Mouse (Mus musculus): ENCODE results near the gene Cavin2.

Gene Cavin2

DNA sequence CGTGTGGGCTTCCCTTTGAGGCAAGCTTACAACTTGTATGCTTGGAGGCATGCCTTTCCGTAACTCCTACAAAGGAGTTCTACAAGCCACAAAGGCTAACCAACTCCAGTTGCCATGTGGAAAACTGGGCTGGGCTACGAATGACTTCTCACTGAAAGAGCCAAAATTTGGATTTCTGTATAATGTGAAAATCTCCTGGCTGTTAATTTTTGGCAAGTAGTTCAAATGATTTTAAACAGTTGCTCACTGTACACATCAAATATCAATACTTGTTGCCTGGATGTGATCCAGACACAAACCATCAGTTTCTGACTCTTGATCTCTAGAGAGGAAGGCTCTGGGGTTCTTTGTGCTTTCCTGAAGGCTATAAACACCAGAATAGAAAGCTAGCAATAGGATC is 18.1 kb downstream of the Cavin2 start:
- DNase-seq (ENCODE audit: low spot score in 2 of 2), result no peak

GRCm38 (mm10) chr1:51315476-51315875 is 26.6 kb downstream of the Cavin2 start:
- DNase-seq (ENCODE audit: low spot score in 2 of 2), result no peak

GRCm38 (mm10) chr1:51323506-51323905 is 34.6 kb downstream of the Cavin2 start:
- DNase-seq (ENCODE audit: low spot score in 2 of 2), result no peak

DNA sequence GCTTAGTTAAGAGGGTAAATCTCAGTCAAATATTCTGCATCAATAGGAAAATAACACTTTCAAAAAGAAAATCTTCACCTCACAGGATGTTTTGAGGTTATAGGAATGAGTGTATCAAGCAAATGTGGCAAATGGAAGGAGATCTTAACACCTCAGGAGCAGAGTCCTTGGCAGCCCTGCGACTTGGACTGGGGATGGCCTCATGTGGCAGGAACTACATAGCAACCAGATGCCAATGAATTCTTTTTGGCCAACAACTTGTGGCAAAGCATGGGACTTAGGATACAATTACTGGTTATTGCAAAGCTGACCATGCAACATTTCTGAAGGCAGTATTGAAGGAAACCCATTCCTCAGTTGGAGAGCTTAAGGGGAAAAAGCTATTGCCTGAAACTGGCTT is 39.6 kb downstream of the Cavin2 start:
- DNase-seq (ENCODE audit: low spot score in 2 of 2), result no peak

GRCm38 (mm10) chr1:51332986-51333385 is 44.1 kb downstream of the Cavin2 start:
- DNase-seq (ENCODE audit: low spot score in 2 of 2), result peak in 1 of 2 experiments; percentile 1

DNA sequence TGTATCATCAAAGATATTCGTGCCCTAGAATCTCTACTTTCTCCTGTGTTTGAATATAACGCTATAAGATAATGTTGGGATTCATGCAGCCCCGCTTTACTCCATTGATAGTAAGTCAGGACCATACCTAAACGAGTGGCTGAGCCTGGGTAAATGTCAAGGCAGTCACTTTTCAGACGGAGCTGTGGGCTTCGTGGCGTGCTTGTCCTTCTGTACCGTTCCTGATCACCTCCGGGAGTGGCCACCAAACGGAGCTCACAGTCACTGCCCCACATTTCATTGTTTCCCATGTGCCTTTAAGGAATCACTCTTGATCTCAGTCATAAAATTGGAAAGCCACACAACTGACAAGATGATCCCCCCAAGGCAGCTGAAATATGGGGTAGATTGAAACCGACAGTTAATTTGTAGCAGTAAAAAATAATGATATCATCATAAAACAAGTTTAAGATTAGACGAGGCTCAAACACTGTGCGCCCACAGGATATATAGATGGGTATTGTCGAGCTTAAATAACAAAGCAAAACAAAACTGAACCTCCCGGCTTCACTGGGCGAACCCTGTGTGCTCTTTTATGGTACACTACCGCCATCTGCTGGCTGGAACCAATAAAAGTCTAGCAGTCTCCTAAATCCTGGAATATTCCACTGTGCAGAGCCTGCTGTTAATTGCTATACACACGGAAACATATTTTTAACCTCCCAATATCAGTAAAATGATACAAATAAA is 44.8 kb downstream of the Cavin2 start:
- peak; percentile 46 to 64 for DNase-seq (ENCODE audit: low spot score in 2 of 2)

DNA sequence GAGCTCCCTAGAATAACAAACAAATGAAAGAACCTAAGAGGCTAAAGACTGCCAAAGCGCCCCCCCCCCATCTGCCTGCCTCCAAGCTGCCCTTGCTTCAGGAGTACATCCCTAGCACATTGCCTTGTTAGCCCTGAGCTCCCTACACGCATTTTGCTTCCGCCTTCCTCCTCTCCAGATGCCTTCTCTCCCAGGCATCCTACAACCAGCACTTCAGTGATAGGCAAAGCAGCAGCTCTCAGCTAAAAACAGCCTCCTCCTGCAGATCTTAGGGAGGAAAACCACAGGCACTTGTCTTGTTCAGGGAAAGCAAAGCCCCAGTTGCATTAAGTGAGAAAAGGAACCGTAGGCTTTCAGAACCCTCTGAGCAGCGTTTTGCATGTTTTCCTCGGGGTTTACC is 45.4 kb downstream of the Cavin2 start:
- peak in 1 of 2 experiments; percentile 5 for DNase-seq (ENCODE audit: low spot score in 2 of 2)

DNA sequence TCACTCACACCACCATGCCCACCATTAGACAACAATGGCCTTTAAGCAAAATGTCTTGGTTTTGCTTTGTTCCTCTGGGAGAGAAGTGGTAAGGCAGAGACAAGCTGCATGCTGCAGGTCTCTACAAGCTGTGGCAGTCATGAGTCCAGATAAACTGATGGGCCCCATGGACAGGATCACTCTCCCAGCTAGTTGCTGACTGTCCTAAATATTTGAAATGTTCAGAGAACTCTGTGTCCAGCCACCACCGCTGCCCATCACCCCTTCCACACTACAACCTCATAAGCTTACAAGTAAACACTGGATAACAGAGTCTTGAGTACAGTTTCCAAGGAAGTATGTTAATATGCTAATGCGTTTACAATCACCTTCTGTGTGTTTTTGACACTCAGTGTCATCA is 46.2 kb downstream of the Cavin2 start:
- DNase-seq (ENCODE audit: low spot score in 2 of 2), result no peak

GRCm38 (mm10) chr1:51344160-51344559 is 55.2 kb downstream of the Cavin2 start:
- no peak for DNase-seq (ENCODE audit: low spot score in 2 of 2)

DNA sequence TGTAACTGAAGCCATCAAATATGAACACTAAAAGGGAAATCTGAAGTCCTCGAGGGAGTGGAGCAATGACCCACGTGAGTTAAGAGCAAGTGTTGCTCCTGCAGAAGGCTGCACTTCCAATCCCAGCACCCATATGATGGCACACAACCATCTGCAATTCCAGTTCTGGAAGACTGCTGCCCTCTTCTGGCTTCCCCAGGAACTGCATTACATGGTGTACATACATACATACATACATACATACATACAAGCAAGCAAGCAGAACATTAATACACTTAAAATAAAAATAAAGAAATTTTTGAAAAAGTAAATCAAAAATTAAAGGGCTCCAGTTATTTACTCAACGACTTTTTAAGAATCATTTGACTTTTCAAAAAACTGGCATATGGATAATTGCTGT is 58.7 kb downstream of the Cavin2 start:
- no peak for DNase-seq (ENCODE audit: low spot score in 2 of 2)

- DNase-seq (ENCODE audit: low spot score in 2 of 2), result no peak
Observed at GRCm38 (mm10) chr1:51348631-51349030, 59.7 kb downstream of the Cavin2 start.

DNA sequence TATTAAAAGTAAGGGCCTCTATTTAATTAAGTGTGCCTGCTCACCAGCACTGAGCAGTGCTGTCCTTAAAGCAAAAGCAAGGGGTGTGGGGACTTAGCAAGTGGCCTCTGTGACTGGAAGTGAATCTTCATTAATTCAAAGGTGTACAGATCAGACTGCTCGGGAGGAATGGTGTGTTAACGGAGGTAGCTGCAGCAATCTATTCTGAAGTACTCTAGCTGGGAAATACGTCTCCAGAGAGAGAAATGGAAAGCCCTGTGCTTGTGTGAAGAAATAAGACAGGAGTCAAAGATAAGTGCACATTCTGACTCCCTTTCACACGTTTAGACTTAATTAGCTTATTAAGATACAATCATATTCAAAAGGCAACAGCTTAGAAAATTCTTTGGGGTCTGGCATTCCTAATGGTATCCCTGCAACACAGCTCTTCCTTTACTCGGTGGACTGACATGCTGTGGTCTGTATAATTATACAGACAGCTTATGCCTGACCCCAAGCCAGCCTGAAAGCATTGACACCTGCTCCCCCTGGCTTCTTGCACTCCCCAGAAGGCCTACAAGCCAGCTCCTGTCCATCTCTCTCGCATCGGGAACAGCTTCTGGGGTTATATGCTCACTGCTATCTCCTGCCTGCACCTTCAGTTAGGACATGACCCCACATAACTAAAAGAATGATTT is 60.5 kb downstream of the Cavin2 start:
- no peak for DNase-seq (ENCODE audit: low spot score in 2 of 2)
